Mouse (Mus musculus) limb, embryonic 15.5 days (tissue): ENCODE results near the gene Ccl17. TPM values are rescaled to one million over a fixed set of nuclear protein-coding genes. Genes with fewer than 3 reads are reported as not detected.
"Not testable (repeated sequence)": the region's sequence is repeated elsewhere in the genome, so short reads cannot be mapped to it uniquely, and the experiment has no call there.

Experiments
- ATAC-seq: fragments of 200-750 bp; cut with Nextera tagmentation; 2 replicates; pipeline ENCODE4 v1.8.0; 2017; ENCODE audit warnings: low read depth, moderate TSS enrichment; ENCODE audit not compliant: insufficient number of reproducible peaks, low FRiP score, low TSS enrichment
- H3K27ac ChIP-seq: fragments of 300-500 bp; sonication (generic); 2 replicates; pipeline ENCODE4 v1.5.1; 2015; ENCODE audit warnings: moderate library complexity, mild to moderate bottlenecking, inconsistent platforms
- H3K27me3 ChIP-seq: fragments of 300-500 bp; sonication (generic); 2 replicates; pipeline ENCODE4 v1.6.1; 2015; ENCODE audit warnings: inconsistent platforms
- H3K36me3 ChIP-seq: fragments of 300-500 bp; sonication (generic); 2 replicates; pipeline ENCODE4 v1.6.1; 2015; ENCODE audit warnings: inconsistent platforms
- H3K4me1 ChIP-seq: fragments of 300-500 bp; sonication (generic); 2 replicates; pipeline ENCODE4 v1.6.1; 2015; ENCODE audit warnings: inconsistent platforms
- H3K4me2 ChIP-seq: fragments of 300-500 bp; sonication (generic); 2 replicates; pipeline ENCODE4 v1.6.1; 2015; ENCODE audit warnings: mild to moderate bottlenecking, inconsistent platforms
- H3K4me3 ChIP-seq: fragments of 300-500 bp; sonication (generic); 2 replicates; pipeline ENCODE4 v1.5.1; 2015; ENCODE audit warnings: mild to moderate bottlenecking, inconsistent platforms
- H3K9ac ChIP-seq: fragments of 300-500 bp; sonication (generic); 2 replicates; pipeline ENCODE4 v1.6.1; 2015; ENCODE audit warnings: inconsistent platforms
- H3K9me3 ChIP-seq: fragments of 300-500 bp; sonication (generic); 2 replicates; pipeline ENCODE4 v1.6.1; 2016; ENCODE audit warnings: inconsistent platforms
- WGBS: fragments of 180-500 bp; shearing (Covaris S2); methylation state at CpG from one replicate; pipeline ENCODE4 v1.1.7; 2015; 5-methylcytosine and 5-hydroxymethylcytosine counted together
- polyA plus RNA-seq: library from polyadenylated mRNA; unstranded; fragments of >200 nt; fragmentation: Nextera tagmentation; extraction: Ambion mirVana; gene quantifications from 2 replicates; pipeline ENCODE4 v1.2.1, GENCODE M21; 2015

The Ccl17 gene
- polyA plus RNA-seq, 1 experiment from 2014 or later: not detected

DNA sequence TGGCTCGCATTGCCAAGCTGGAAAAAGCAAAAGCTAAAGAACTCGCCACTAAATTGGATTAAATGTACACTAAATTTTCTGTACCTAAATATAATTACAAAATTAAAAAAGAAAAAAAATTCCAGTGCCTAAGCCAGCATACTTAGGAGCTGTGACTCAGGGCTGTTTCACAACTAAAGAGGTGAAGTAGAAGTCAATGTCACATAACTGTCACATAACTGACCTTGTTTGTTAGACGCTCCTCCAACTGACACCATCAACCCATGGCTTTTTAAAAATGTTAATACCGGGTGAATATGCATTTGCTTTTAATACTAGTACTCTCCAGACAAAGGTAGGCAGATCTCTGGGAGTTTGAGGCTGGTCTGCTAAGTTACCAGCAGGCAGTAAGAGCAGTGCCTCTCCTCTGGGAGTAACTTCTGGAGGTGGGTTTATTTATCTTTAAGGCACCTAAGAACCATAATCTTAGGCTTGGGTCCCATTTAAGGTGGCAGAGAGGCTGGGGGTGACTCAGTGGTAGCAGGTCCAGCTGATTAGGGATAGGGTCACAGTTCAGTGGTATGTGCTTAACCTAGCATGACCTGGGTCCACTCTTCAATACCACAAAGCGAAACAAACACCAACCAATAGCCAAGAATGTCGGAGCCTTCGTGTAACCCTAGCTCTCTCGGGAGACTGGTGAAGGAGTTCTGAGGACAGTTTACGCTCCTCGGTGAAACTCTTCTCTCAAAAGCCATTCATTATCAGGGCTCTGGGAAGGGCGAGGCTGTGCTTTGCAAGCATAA, 26.4 kb downstream of the Ccl17 start:
- Histone ChIP-seq H3K4me2 (peak overlapping the region; percentile 84), H3K9ac (no peak overlapping the region), H3K36me3 (peaks cover 3% of the 10 kb centered on the region), H3K27me3 (no peaks in the 10 kb centered on the region), H3K9me3 (no peaks in the 10 kb centered on the region), H3K27ac (no peak overlapping the region), H3K4me3 (peak overlapping the region; percentile 87), H3K4me1 (peaks cover 13% of the 10 kb centered on the region)
- no peak for ATAC-seq
- WGBS: 71% methylated on average over 11 of the region's 11 CpGs

DNA sequence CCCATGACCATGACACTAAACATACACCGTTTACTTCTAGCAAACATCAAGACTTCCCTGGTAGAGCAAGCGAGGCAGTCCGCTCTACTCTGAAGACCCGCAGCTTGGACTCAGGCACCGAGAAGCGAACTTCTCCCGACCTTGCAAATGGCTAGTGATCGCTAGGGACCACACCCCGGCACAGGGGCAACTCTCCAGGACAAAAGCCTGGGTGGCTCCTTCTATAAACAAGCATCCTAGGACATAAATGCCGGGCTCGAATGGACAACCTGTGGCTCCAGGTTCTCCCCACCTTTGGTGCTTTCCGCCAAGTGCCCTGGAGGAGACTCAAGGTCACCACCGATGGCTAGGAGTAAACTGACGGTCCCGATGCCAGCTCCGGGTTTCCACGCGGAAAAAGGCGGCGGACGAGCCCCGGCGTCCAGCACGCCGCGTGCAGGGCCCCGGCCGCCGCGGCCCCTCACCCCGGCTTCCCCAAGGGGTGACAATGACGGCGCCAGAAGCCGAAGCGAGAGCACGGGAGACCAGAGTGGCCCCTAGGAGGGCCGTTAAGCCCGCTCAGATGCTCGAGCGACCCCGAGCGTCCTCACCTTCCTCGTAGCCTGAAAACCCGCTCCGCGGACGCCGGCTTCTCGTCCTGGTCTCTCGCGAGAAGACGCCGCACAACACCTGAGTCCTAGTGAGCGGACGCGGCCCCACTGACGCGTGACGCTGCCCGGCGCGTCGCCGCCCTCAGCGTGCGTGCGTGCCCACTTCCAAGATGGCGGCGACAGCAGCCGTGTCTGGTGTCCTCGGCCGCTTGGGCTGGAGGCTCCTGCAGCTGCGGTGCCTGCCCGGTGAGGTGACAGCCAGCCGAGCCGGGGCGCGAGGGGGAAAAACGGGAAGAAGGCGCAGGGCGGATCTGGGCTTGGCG, 27.7 kb downstream of the Ccl17 start, which contains the start of the genes Coq9 and Ciapin1:
Gene Coq9, plus strand, starts transcription at position 660 of the 913 bp plus-strand sequence.
Gene Ciapin1, minus strand, starts transcription at position 697 of the 913 bp plus-strand sequence.
- Histone ChIP-seq H3K4me3 (peak within 1 kb of the TSS; percentile 87), H3K9me3 (no peaks in the 10 kb centered on the region), H3K4me2 (peak within 1 kb of the TSS; percentile 84), H3K4me1 (peaks cover 13% of the 10 kb centered on the region), H3K9ac (peak within 1 kb of the TSS; percentile 90), H3K36me3 (peaks cover 8% of the 10 kb centered on the region; the same call in 1 of the 2 replicates), H3K27ac (peak within 1 kb of the TSS; percentile 94), H3K27me3 (no peaks in the 10 kb centered on the region)
- ATAC-seq: peak; percentile 93
- under 1% methylated on average over 81 of the region's 82 CpGs for WGBS

DNA sequence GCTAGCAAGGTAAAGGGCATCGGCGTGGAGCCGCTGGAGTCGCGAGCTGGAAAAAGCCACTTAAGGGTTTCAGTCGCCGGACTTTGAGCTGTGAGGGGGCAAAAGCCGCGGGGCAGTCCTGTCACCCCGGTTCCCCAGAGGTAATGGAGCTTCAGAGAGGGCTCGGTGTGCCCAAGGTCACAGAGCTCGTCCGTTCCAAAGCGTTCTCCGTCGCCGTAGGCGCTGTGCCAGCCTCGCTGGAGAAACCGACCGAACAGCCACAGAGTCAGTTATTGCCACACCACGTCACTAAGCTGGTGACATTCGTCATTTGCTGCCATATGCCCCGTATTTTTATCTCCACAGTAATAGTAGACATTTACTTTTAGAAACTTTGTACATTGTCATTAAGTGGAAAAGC, 28.3 kb downstream of the Ccl17 start:
- peak overlapping the region; percentile 94 for H3K27ac ChIP-seq
- peak overlapping the region; percentile 90 for H3K9ac ChIP-seq
- no peak for ATAC-seq
- H3K36me3 ChIP-seq: peaks cover 11% of the 10 kb centered on the region
- H3K4me1 ChIP-seq: peaks cover 13% of the 10 kb centered on the region
- peak overlapping the region; percentile 84 for H3K4me2 ChIP-seq
- H3K9me3 ChIP-seq: no peaks in the 10 kb centered on the region
- peak overlapping the region; percentile 87 for H3K4me3 ChIP-seq
- WGBS: under 1% methylated on average over 24 of the region's 24 CpGs
- no peaks in the 10 kb centered on the region for H3K27me3 ChIP-seq

DNA sequence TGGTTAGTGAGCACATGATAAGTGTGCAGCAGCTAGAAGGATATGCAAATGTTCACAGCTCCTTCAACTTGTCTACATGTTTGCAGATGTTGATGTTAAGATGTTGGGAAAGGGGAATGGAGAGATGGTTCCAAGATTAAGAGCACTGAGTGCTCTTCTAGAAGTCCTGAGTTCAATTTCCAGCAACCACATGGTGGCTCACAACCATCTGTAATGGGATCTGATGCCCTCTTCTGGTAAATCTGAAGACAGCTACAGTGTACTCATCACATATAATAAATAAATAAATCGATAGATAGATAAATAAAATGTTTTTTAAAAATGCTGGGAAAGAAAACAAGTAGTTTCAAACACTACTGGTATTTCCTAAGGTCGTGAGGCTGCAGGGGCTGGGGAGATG, 30.9 kb downstream of the Ccl17 start:
- peaks cover 36% of the 10 kb centered on the region for H3K36me3 ChIP-seq
- no peak overlapping the region for H3K27ac ChIP-seq
- no peak overlapping the region for H3K9ac ChIP-seq
- no peak for ATAC-seq
- H3K4me3 ChIP-seq: no peak overlapping the region
- peaks cover 13% of the 10 kb centered on the region for H3K4me1 ChIP-seq
- no peaks in the 10 kb centered on the region for H3K27me3 ChIP-seq
- no peak overlapping the region for H3K4me2 ChIP-seq
- no peaks in the 10 kb centered on the region for H3K9me3 ChIP-seq
- WGBS: 48% methylated on average over 2 of the region's 2 CpGs

DNA sequence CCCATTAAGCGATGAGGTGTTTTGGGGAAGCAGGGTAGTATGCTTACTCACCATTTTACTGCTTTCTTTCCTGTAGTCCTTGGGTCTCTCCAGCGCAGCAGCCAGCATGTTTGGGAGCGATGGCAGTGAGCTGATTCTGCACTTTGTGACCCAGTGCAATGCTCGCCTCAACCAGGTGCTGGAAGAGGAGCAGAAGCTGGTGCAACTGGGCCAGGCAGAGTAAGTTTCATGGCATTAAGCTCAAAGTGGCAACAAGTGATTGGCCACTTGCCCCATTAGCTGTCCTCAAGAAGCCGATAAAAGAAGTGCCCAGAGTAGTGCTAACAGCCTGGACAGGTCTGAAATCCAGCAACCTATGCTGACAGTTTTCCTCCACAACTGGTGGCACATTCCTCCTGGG, 39.8 kb downstream of the Ccl17 start:
- H3K27me3 ChIP-seq: no peaks in the 10 kb centered on the region
- H3K36me3 ChIP-seq: peaks cover 97% of the 10 kb centered on the region
- H3K9ac ChIP-seq: no peak overlapping the region
- no peaks in the 10 kb centered on the region for H3K4me1 ChIP-seq
- no peak overlapping the region for H3K4me3 ChIP-seq
- no peak overlapping the region for H3K4me2 ChIP-seq
- H3K27ac ChIP-seq: no peak overlapping the region
- H3K9me3 ChIP-seq: no peaks in the 10 kb centered on the region
- WGBS: 90% methylated on average over 5 of the region's 5 CpGs
- no peak for ATAC-seq

DNA sequence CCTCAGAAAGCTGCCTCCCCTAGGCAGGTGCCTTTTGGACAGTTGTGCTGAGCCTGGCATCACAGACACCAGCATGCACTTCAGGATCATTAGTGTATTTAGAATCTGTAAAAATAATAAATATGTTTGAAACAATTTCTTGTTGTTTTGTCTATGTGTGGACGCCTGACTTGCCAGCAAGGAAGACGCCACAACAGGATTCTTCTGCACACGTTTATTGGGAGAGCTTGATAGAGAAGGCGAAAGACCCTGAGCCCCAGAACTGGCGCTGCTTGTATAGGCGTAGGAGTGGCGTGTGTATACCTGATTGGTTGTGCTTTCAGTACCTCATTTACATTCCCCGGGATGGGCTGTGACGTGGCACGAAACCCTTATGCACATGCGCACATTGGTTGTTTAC, 44.5 kb downstream of the Ccl17 start:
- Histone ChIP-seq H3K36me3 (peaks cover 63% of the 10 kb centered on the region), H3K4me1 (peaks cover 13% of the 10 kb centered on the region)
- not testable (repeated sequence) for H3K9me3 ChIP-seq, H3K4me2 ChIP-seq, H3K4me3 ChIP-seq, H3K9ac ChIP-seq, H3K27ac ChIP-seq, H3K27me3 ChIP-seq, ATAC-seq
- 90% methylated on average over 11 of the region's 11 CpGs for WGBS

DNA sequence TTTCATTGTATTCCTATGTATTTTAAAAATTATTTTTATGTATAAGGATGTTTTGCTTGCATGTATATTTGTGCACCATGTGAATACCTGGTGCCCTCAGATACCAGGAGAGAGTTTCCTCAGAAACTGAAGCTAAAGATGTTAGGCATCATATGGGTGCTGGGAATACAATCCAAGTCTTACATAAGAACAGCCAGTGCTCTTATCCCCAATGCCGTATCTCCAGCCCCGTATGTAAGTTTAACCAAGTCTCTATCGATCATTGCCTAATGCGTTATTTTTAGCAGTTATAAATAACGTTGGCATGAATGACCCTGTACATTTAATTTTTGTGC, 46.7 kb downstream of the Ccl17 start:
- Histone ChIP-seq H3K27me3 (no peaks in the 10 kb centered on the region), H3K4me2 (0 out of 2 replicates have a peak overlapping the region, but pooled peaks have one; percentile 10), H3K9me3 (no peaks in the 10 kb centered on the region), H3K4me1 (peaks cover 13% of the 10 kb centered on the region), H3K4me3 (peak overlapping the region; percentile 90), H3K36me3 (peaks cover 64% of the 10 kb centered on the region), H3K27ac (no peak overlapping the region), H3K9ac (no peak overlapping the region)
- no peak for ATAC-seq
- WGBS: 32% methylated on average over 5 of the region's 5 CpGs

DNA sequence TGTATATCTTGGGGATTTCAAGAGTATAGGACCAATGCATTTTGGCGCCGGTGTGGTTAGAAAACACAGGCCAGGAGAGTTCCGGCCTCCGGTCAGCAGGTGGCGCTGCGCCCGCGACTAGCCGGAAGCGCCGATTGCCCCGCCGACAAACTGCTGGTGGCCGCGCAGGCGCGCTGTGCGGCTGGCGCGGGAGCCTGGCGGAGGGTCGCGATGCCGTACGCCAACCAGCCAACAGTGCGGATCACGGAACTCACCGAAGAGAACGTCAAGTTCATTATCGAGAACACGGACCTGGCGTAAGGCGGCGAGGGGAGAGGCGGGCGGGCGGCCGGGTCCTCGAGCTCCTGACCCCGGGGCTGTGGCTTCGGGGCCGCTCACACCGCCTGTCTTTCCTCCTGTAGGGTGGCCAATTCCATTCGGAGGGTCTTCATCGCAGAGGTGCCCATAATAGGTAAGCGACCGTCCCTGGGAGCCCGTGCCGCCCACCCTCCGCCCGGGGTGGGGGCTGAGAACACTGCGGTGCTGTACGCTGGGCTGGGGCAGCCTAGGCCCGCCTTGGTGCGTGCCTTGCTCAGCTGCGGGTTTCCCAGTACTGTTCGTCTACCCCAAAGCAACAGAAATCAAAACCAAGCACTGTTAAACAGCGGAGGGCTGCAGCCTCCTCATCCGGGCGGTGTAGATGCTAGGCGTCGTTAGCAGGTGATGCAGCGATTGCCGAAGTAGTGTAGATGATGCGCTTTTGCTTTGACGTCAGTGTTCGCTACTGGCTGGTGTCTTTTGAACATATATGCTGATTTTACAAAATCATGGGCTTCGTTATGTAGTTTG, 47.3 kb downstream of the Ccl17 start, which contains the start of gene Polr2c:
Gene Polr2c, plus strand, starts transcription at position 105 of the 828 bp plus-strand sequence.
- H3K9me3 ChIP-seq: no peaks in the 10 kb centered on the region
- peak within 1 kb of the TSS; percentile 80 for H3K27ac ChIP-seq
- 1% methylated on average over 68 of the region's 68 CpGs for whole genome bisulfite sequencing
- peak within 1 kb of the TSS; percentile 59 for H3K4me2 ChIP-seq
- H3K9ac ChIP-seq: peak within 1 kb of the TSS; percentile 90
- ATAC-seq: peak; percentile 65; the same call in 1 of the 2 replicates
- H3K4me1 ChIP-seq: peaks cover 13% of the 10 kb centered on the region
- H3K4me3 ChIP-seq: peak within 1 kb of the TSS; percentile 90
- H3K36me3 ChIP-seq: peaks cover 62% of the 10 kb centered on the region
- no peaks in the 10 kb centered on the region for H3K27me3 ChIP-seq

DNA sequence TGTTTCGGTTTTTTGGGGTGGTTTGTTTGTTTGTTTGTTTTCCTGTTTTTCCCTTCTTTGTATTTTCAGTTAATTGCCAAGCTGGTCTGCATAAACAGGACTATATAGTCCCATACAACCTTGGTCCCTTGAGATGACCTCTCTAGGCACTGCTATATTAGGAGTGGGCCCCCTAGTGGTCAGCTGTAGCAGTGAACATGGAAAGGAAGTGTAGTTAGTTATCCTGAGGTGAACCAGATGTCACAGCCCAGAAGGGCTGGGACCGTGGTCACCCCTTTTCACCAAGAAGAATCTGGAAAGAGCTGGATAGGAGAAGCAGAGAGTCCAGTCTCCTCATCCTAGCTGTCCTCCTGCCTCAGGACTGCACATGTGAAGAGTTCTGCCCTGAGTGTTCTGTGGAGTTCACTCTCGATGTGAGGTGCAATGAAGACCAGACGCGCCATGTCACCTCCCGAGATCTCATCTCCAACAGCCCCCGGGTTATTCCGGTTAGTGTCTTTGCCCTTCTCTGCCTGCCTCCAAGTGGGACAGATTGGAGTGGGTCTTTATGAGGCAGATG, 51.2 kb downstream of the Ccl17 start:
- no peak overlapping the region for H3K27ac ChIP-seq
- H3K36me3 ChIP-seq: peaks cover 69% of the 10 kb centered on the region
- peaks cover 15% of the 10 kb centered on the region for H3K4me1 ChIP-seq
- no peaks in the 10 kb centered on the region for H3K9me3 ChIP-seq
- H3K4me2 ChIP-seq: no peak overlapping the region
- ATAC-seq: no peak
- no peaks in the 10 kb centered on the region for H3K27me3 ChIP-seq
- H3K4me3 ChIP-seq: no peak overlapping the region
- 73% methylated on average over 8 of the region's 8 CpGs for WGBS
- H3K9ac ChIP-seq: no peak overlapping the region
